Mouse (Mus musculus) adrenal gland, postnatal 10 days (tissue): Measurements from ENCODE around the gene Srbd1. TPM values are rescaled to one million over a fixed set of nuclear protein-coding genes. Genes with fewer than 3 reads are reported as not detected.

Source experiments
- DNase-seq: peaks from one replicate; pipeline ENCODE4 v3.0.0; 2021; ENCODE audit warnings: mixed read lengths
- total RNA-seq, 2 experiments: library from RNA; stranded (reverse); gene quantifications; 2 replicates each; pipeline ENCODE4 v1.2.3; 2021

Srbd1 gene
- total RNA-seq, 2 experiments from 2014 or later: 17.3 to 18.3 TPM

DNA sequence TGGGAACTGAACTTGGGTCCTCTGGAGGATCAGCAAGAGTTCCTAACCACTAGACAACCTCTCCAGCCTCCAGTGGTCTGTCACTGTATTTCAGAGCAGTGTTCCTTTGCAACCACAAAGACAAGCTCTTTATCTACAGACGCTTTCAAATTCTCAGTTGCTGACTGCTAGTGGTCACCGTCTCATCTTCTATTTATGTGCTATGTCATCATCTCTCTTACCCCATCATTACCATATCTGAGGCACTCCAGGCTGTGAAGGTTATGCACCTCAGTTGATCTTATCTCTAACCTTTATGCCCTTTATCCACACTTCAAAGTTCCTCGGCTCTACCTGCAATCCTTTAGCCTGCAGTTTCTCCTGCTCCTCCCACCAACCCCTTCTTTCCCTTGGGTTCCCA is 163.1 kb downstream of the Srbd1 start:
- no peak for DNase-seq

DNA sequence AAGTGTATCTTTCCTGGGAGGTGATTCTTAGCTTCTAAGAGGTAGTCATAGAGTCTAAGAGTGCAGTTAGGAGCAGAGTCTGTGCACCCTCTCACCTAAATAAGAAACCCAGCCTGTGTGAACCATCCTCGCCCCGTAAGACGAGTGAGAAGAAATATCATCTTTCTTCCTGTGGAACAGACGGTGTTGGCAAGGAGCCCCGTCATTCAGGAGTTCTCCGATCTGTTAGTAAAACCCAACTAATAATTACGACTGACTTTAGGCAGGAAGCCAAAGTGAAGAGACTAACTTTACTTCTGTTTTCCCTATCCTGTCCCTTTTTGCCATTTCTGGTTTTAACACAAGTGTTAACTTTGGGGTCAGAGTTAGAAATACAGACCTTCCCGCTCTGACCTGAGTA is 166.1 kb downstream of the Srbd1 start:
- no peak for DNase-seq

DNA sequence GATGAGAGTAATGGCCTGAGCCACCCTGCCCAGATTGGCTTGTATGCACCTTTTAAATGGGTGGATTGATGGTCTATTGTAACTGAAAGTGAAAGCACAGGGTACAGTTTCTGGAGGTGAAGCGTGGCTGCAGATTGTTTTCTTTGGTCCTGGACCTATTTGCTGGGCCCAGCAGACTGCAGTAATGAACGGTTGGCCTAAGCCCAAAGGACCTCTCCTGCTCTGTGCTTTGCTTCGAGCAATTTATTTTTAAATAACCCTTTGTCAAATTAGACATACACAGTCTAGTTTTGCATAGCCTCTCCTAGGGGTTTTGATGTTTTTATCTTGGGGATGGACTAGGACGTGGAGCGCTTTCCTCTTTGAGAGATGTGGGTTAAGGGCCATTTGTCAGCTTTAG is 169.9 kb downstream of the Srbd1 start:
- peak; percentile 9 for DNase-seq

DNA sequence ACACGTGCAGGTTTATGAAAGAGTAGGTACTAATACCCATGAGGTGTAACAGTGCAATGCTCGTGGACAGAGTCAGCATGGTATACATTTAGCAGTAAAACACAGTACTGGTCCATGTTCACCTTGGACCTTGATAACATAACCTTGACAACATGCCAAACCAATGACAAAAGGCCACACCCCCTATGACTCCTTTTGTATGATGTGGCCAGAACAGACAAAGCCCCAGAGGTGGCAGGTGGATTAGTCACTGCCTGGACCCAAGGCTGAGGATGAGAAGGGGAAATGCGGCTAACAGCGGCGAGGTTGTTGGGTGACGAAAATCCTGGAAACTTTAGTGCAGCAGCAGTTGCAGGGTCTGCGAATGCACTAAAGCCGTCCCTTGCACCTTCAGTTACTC is 170.4 kb downstream of the Srbd1 start:
- peak; percentile 21 for DNase-seq

- no peak for DNase-seq
Measured at GRCm38 (mm10) chr17:85971120-85971519, 173.9 kb downstream of the Srbd1 start.

- no peak for DNase-seq
Measured at GRCm38 (mm10) chr17:85961653-85962052, 183.3 kb downstream of the Srbd1 start.

GRCm38 (mm10) chr17:85951771-85952170 is 193.2 kb downstream of the Srbd1 start:
- no peak for DNase-seq

- DNase-seq: no peak
Measured at GRCm38 (mm10) chr17:85949919-85950505, 195.0 kb downstream of the Srbd1 start.

DNA sequence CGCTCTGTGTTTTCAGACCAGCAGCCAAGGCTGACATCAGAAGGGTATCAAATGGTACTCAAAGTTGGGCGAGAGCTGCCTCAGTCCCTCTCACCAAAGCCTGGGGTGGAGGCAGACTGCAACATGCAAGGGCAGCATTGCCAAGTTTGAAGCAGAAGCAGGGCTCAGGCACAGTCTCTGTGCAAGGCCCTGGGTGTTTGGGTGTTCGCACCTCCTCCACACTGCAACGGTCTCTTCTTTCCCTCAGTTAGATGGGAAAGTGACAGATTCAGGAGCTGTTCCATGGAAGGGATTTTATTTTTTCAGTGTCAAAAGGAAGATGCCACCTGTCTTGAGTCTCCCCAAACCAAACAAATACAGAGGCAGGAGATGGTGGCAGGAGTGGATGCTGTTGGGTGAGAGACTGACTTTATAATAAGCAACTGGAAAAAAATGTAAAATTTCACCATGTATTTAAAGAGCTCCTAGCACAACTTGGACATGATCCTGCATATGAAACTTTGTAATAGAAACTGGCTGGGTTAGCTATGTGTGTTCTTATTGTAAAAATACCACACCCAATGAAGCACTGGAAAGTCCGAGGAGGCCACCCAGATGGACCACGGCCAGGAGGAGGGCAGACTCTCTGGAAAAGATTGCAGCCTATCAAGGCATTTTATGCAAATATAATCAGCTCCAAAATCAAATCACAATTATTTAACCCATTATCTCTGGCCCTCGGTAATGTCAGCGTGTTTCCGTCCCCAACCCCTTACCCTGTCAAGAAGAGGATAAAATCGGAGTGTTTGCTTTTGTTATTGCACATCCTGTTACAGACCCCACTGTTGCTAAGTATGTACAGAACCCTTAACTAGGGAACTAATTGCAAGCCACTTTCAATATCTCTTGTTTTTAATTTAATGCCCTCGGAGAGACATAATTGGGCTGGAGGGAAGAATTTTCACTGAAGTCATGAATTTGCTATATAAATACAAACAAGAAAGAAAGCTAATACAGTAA is 195.8 kb downstream of the Srbd1 start:
- peak; percentile 63 for DNase-seq

DNA sequence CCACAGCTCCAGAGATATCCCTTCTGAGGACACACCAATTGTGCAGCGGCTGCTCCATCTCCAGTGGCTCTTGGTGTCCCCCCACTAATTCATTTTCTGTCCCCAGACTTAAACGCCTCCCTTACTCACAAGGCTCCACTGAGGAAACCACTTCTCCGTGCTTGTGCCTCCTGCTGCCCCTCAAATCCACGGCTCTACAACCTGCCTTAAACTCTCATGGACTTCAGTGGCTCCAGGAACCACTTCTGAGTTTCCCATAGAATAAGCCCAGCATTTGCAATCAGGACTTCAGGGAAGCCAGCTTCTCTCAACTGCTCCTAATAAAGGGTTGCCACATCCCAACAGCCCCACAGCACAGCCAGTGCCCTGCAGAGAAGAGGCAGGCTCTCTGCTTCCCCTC is 200.2 kb downstream of the Srbd1 start:
- no peak for DNase-seq

- no peak for DNase-seq
Measured at GRCm38 (mm10) chr17:85943994-85944640, 200.9 kb downstream of the Srbd1 start.

GRCm38 (mm10) chr17:85943551-85943981 is 201.4 kb downstream of the Srbd1 start:
- DNase-seq: no peak

GRCm38 (mm10) chr17:85943071-85943470 is 201.9 kb downstream of the Srbd1 start:
- DNase-seq: no peak

DNA sequence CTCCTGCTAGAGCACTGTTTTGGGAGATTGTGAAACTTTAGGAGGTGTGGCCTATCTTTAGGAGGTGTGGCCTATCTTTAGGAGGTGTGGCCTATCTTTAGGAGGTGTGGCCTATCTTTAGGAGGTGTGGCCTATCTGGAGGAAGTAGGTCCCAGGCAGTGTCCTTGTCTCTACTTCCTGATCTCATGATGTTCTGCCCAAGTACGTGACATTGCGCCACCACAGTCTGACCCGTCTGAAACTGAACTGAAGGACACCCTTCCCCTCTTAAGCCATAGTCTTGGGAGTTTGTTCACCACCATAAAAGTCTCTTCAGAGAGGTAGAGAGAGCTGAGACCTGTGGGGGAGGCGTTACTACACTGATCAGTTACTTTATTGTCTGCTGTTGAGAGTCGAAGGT is 202.9 kb downstream of the Srbd1 start:
- DNase-seq: no peak

GRCm38 (mm10) chr17:85941141-85941738 is 203.7 kb downstream of the Srbd1 start:
- no peak for DNase-seq

DNA sequence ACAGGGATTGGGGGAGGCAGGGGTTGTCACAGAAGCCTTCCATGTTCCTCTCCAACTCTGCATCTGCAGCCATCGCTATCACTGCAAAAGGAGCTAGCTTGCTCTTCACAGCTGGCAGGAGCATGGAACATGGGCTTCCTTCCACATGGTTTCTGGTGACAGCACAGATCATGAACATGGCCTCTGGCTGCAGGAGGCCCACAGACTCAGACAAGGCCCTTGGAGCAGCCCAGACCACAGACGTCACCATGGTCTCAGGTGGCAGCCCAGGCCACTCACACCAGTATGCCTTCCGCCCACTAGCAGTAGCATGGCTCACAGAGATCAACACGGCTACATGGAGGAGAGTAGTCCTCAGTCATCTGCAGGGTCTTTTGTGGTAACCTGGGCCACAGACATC is 207.8 kb downstream of the Srbd1 start:
- no peak for DNase-seq

DNA sequence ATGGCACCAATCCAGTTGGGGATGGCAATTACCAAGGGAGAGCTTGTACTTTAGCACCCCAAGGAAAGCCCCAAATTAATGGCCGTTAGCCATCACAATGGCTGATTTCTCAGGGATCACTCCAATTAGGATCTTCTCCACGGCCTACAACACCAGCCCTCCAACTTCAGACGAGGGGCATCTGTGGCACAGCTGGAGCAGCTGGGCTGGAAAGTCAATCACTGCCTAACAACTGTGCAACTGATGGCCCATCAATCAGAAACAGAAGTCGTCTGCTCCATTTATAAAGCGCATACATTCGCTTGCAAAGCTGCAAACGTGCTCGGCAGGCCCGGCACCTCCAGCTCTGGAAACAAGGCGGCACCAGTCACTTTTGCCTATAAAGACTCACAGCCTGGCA is 209.7 kb downstream of the Srbd1 start:
- DNase-seq: no peak

Other genes with a start within 250 kb of the Srbd1 start
- 10 to 100 TPM; 22.8 to 31.8 TPM for gene Prkce, start 22.6 kb upstream of the Srbd1 start, total RNA-seq